Mouse (Mus musculus): ENCODE measurements around the gene Lyrm1.

- TF ChIP-seq CTCF (IDR thresholded peaks at IDR 0.05; ENCODE audit: low read depth): no peak
- peak; percentile 91 for TF ChIP-seq EP300 (IDR thresholded peaks at IDR 0.05; ENCODE audit: low read depth)
Observed at GRCm38 (mm10) chr7:119961107-119961506, 65.4 kb downstream of the Lyrm1 start.
